Mouse (Mus musculus) naive thymus-derived CD4-positive, alpha-beta T cell, adult 2 months (primary cell): Measurements from ENCODE around the gene Alyref2.
A peak's percentile ranks its signal among the peaks of the same experiment; 100 is the strongest.

ENCODE experiments used
- DNase-seq: peaks from one replicate; pipeline ENCODE4 v3.0.0-alpha.2; 2011; ENCODE audit warnings: low read depth

Alyref2 gene

GRCm38 (mm10) chr1:171501636-171502080 lies 1.6 kb upstream of the Alyref2 start:
- peak; percentile 63 for DNase-seq

GRCm38 (mm10) chr1:171502388-171503249 lies 659 bp upstream of the Alyref2 start:
- peak; percentile 90 for DNase-seq

GRCm38 (mm10) chr1:171503592-171504291 lies 464 bp downstream of the Alyref2 start:
- peak; percentile 77 for DNase-seq

GRCm38 (mm10) chr1:171504586-171504985 lies 1.3 kb downstream of the Alyref2 start:
- peak; percentile 33 for DNase-seq

- DNase-seq = peak; percentile 37
Observed at GRCm38 (mm10) chr1:171513234-171513633, 10.0 kb downstream of the Alyref2 start.

GRCm38 (mm10) chr1:171513760-171514159 lies 10.5 kb downstream of the Alyref2 start:
- DNase-seq = no peak

- peak; percentile 36 for DNase-seq
Observed at GRCm38 (mm10) chr1:171515039-171515438, 11.8 kb downstream of the Alyref2 start.

GRCm38 (mm10) chr1:171515557-171515956 lies 12.3 kb downstream of the Alyref2 start:
- no peak for DNase-seq

- DNase-seq = no peak
Observed at GRCm38 (mm10) chr1:171531367-171531766, 28.1 kb downstream of the Alyref2 start.

- peak; percentile 52 for DNase-seq
Observed at GRCm38 (mm10) chr1:171532830-171533229, 29.6 kb downstream of the Alyref2 start.

- no peak for DNase-seq
Observed at GRCm38 (mm10) chr1:171534557-171534956, 31.3 kb downstream of the Alyref2 start.

- DNase-seq = no peak
Observed at GRCm38 (mm10) chr1:171535194-171535593, 31.9 kb downstream of the Alyref2 start, which contains the start of gene Itln1. TSS of gene Itln1 (minus strand) at chr1:171535294.

- no peak for DNase-seq
Observed at GRCm38 (mm10) chr1:171540694-171541093, 37.4 kb downstream of the Alyref2 start.

- no peak for DNase-seq
Observed at GRCm38 (mm10) chr1:171551326-171551725, 48.0 kb downstream of the Alyref2 start.

- DNase-seq = no peak
Observed at GRCm38 (mm10) chr1:171552230-171552629, 49.0 kb downstream of the Alyref2 start.

GRCm38 (mm10) chr1:171553359-171554341 lies 50.4 kb downstream of the Alyref2 start:
- no peak for DNase-seq
